Mouse (Mus musculus): Measurements from ENCODE around the gene Taok3. TPM values are rescaled to one million over a fixed set of nuclear protein-coding genes. Genes with fewer than 3 reads are reported as not detected.

Taok3 gene
- total and polyA plus RNA-seq, 3 experiments = 8.3 to 35.0 (median 17.4) TPM

DNA sequence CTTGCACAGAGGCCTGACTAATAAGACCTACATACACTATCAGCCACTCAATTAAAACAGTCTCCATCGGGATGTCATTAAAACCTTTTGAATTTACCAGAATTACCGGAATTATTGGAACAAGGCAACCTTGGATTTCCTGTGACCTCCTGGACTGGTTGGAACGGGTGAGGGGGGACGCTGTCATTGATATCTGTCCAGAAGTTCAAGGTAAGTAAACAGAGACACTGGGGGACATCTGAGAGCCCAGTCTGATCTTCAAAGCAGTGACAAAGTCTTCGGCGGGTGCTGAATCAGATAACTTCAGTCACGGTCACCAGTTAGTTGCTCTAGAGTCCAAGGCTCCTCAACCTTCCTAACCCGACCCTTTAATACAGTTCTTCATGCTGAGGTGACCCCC lies 175.1 kb downstream of the Taok3 start:
- no peak overlapping the region for H3K9ac ChIP-seq (ENCODE audit: insufficient read depth, low read depth)
- in situ Hi-C loops (cut with MboI; ENCODE audit: low pct_ligation_motif_present, low pct_unique_long_range_greater_than_20kb, low sequenced_read_pairs) = no loop called here

GRCm38 (mm10) chr5:117302899-117303298 lies 183.0 kb downstream of the Taok3 start:
- Histone ChIP-seq H3K27me3 (replicated peaks) (no peaks in the 10 kb centered on the region), H3K4me2 (ENCODE audit: insufficient read depth, low read depth, poor library complexity, severe bottlenecking) (no peak overlapping the region), H3K9ac (ENCODE audit: insufficient read depth, low read depth) (no peak overlapping the region), H3K9me3 (replicated peaks; ENCODE audit: low read length) (peaks cover 6% of the 10 kb centered on the region), H3K27ac (ENCODE audit: insufficient read depth, low read depth) (no peak overlapping the region), H3K79me2 (replicated peaks; ENCODE audit: control insufficient read depth, extremely low read depth, insufficient read depth, poor library complexity, severe bottlenecking) (no peaks in the 10 kb centered on the region), H3K4me1 (ENCODE audit: control insufficient read depth in 1 of 2, insufficient read depth in 2 of 2) (no peaks in the 10 kb centered on the region), H3K36me3 (replicated peaks in 1 of 2; ENCODE audit: control insufficient read depth in 1 of 2, insufficient read depth in 1 of 2, low read length in 1 of 2) (no peaks in the 10 kb centered on the region), H3K4me3 (replicated peaks in 1 of 3; ENCODE audit: low read depth in 2 of 3, low read length in 2 of 3, poor library complexity in 1 of 3) (no peak overlapping the region)
- in situ Hi-C loops (cut with MboI; ENCODE audit: low pct_ligation_motif_present, low pct_unique_long_range_greater_than_20kb, low sequenced_read_pairs) (no loop called here), dilution Hi-C loops (cut with MboI; ENCODE audit: extremely low pct_ligation_motif_present, extremely low pct_unique_long_range_greater_than_20kb, low sequenced_read_pairs) (no loop called here)
- DNase-seq (ENCODE audit: extremely low read depth) = no peak
- TF ChIP-seq ZNF384 (IDR thresholded peaks at IDR 0.05; ENCODE audit: low read depth, low read length) = no peak
- TF ChIP-seq MAFK (IDR thresholded peaks at IDR 0.05; ENCODE audit: insufficient replicate concordance, low read length) = no peak
- TF ChIP-seq HCFC1 (IDR thresholded peaks at IDR 0.05; ENCODE audit: low read depth, low read length) = no peak
- no peak for TF ChIP-seq IRF4 (IDR thresholded peaks at IDR 0.05; ENCODE audit: low read depth, low read length)
- TF ChIP-seq RAD21 (IDR thresholded peaks at IDR 0.05; ENCODE audit: low read depth, low read length) = no peak
- TF ChIP-seq BHLHE40 (IDR thresholded peaks at IDR 0.05; ENCODE audit: low read depth, low read length) = no peak
- no peak for TF ChIP-seq RCOR1 (conservative IDR thresholded peaks at IDR 0.05; ENCODE audit: low read depth, low read length)
- TF ChIP-seq MEF2A (IDR thresholded peaks at IDR 0.05; ENCODE audit: borderline replicate concordance, low read depth, low read length) = no peak
- TF ChIP-seq TCF12 (IDR thresholded peaks at IDR 0.05; ENCODE audit: low read depth, low read length) = no peak
- TF ChIP-seq ZKSCAN1 (IDR thresholded peaks at IDR 0.05; ENCODE audit: borderline replicate concordance, low read depth, low read length) = no peak
- TF ChIP-seq CHD1 (IDR thresholded peaks at IDR 0.05; ENCODE audit: low read depth, low read length) = no peak
- TF ChIP-seq NELFE (IDR thresholded peaks at IDR 0.05; ENCODE audit: low read depth, low read length) = no peak
- TF ChIP-seq KAT2A (IDR thresholded peaks at IDR 0.05; ENCODE audit: insufficient replicate concordance, low read length) = no peak
- TF ChIP-seq ELF1 (IDR thresholded peaks at IDR 0.05; ENCODE audit: low read depth, low read length) = no peak
- no peak for TF ChIP-seq EP300 (IDR thresholded peaks at IDR 0.05; ENCODE audit: low read length)
- no peak for TF ChIP-seq NRF1 (IDR thresholded peaks at IDR 0.05; ENCODE audit: low read depth, low read length)
- TF ChIP-seq E2F4 (IDR thresholded peaks at IDR 0.05; ENCODE audit: insufficient replicate concordance, low read depth, low read length) = no peak

More for the DNA sequence above, 175.1 kb downstream of the Taok3 start:
- Histone ChIP-seq H3K4me3 (replicated peaks in 1 of 3; ENCODE audit: low read depth in 2 of 3, low read length in 2 of 3, poor library complexity in 1 of 3) (no peak overlapping the region), H3K27ac (ENCODE audit: insufficient read depth, low read depth) (no peak overlapping the region), H3K79me2 (replicated peaks; ENCODE audit: control insufficient read depth, extremely low read depth, insufficient read depth, poor library complexity, severe bottlenecking) (no peaks in the 10 kb centered on the region), H3K4me1 (ENCODE audit: control insufficient read depth in 1 of 2, insufficient read depth in 2 of 2) (peaks cover 0 to 3% of the 10 kb centered on the region in 2 experiments; a peak in 1 of 4 replicates), H3K4me2 (ENCODE audit: insufficient read depth, low read depth, poor library complexity, severe bottlenecking) (no peak overlapping the region), H3K36me3 (replicated peaks in 1 of 2; ENCODE audit: control insufficient read depth in 1 of 2, insufficient read depth in 1 of 2, low read length in 1 of 2) (no peaks in the 10 kb centered on the region), H3K9me3 (replicated peaks; ENCODE audit: low read length) (peaks cover 1% of the 10 kb centered on the region), H3K27me3 (replicated peaks) (no peaks in the 10 kb centered on the region)
- TF ChIP-seq CHD1 (IDR thresholded peaks at IDR 0.05; ENCODE audit: low read depth, low read length) (no peak), NRF1 (IDR thresholded peaks at IDR 0.05; ENCODE audit: low read depth, low read length) (no peak), USF1 (IDR thresholded peaks at IDR 0.05; ENCODE audit: low read depth, low read length) (no peak), MEF2A (IDR thresholded peaks at IDR 0.05; ENCODE audit: borderline replicate concordance, low read depth, low read length) (no peak)
- no peak for DNase-seq (ENCODE audit: extremely low read depth)
- dilution Hi-C loops (cut with MboI; ENCODE audit: extremely low pct_ligation_motif_present, extremely low pct_unique_long_range_greater_than_20kb, low sequenced_read_pairs) = no loop called here
